Mouse (Mus musculus) embryo, embryonic 10.5 days (tissue): ENCODE results near the gene Loxl3.

Experiments used
- DNase-seq: peaks from one replicate; pipeline ENCODE4 v3.0.0-alpha.2; 2015; ENCODE audit warnings: low spot score

Gene Loxl3

GRCm38 (mm10) chr6:83086121-83087035 lies 52.4 kb downstream of the Loxl3 start, which contains the start of gene Lbx2:
Gene Lbx2, plus strand, starts transcription at chr6:83086367.
- DNase-seq, result no peak

GRCm38 (mm10) chr6:83087205-83087925 lies 53.4 kb downstream of the Loxl3 start:
- no peak for DNase-seq

GRCm38 (mm10) chr6:83087926-83088260 lies 53.9 kb downstream of the Loxl3 start:
- no peak for DNase-seq

GRCm38 (mm10) chr6:83092416-83093127 lies 58.6 kb downstream of the Loxl3 start:
- DNase-seq, result no peak

- DNase-seq, result no peak
These were observed 62.0 kb downstream of the Loxl3 start for GRCm38 (mm10) chr6:83095968-83096367.

GRCm38 (mm10) chr6:83098411-83098810 lies 64.4 kb downstream of the Loxl3 start:
- DNase-seq, result no peak

- DNase-seq, result peak; percentile 94
These were observed 67.3 kb downstream of the Loxl3 start, which contains the start of the genes Ccdc142 and Gm42688 for GRCm38 (mm10) chr6:83101316-83101687. Gene Ccdc142, plus strand, starts transcription at chr6:83101601. Gene Gm42688, plus strand, starts transcription at chr6:83101617.

- peak; percentile 74 for DNase-seq
These were observed 67.9 kb downstream of the Loxl3 start for GRCm38 (mm10) chr6:83101688-83102556.
